Mouse (Mus musculus) limb, embryonic 14.5 days (tissue): ENCODE measurements around the gene Polm. TPM values are rescaled to one million over a fixed set of nuclear protein-coding genes. Genes with fewer than 3 reads are reported as not detected.
A peak's percentile ranks its signal among the peaks of the same experiment; 100 is the strongest.

ENCODE experiments used
- ATAC-seq: fragments of 200-750 bp; cut with Nextera tagmentation; 2 replicates; pipeline ENCODE4 v1.8.0; 2017; ENCODE audit warnings: low read depth, moderate number of reproducible peaks, moderate TSS enrichment; ENCODE audit not compliant: low FRiP score
- DNase-seq: peaks from one replicate; pipeline ENCODE4 v3.0.0-alpha.2; 2015; ENCODE audit warnings: low spot score
- H3K27ac ChIP-seq: fragments of 300-500 bp; sonication (generic); replicated peaks from 2 replicates; pipeline ENCODE4 v1.5.1; 2014; ENCODE audit warnings: low read depth, mild to moderate bottlenecking, low read length, moderate library complexity, mixed read lengths
- H3K27me3 ChIP-seq: fragments of 300-500 bp; sonication (generic); 2 replicates; pipeline ENCODE4 v1.6.1; 2014; ENCODE audit warnings: low read length, mixed read lengths; ENCODE audit not compliant: control insufficient read depth, insufficient read depth
- H3K36me3 ChIP-seq: fragments of 300-500 bp; sonication (generic); 2 replicates; pipeline ENCODE4 v1.6.1; 2014; ENCODE audit warnings: mild to moderate bottlenecking, low read length, moderate library complexity, mixed read lengths; ENCODE audit not compliant: control insufficient read depth, insufficient read depth
- H3K4me1 ChIP-seq: fragments of 300-500 bp; sonication (generic); 2 replicates; pipeline ENCODE4 v1.6.1; 2014; ENCODE audit warnings: antibody characterized with exemption, low read length, mixed read lengths; ENCODE audit not compliant: control insufficient read depth, insufficient read depth
- H3K4me2 ChIP-seq: fragments of 300-500 bp; sonication (generic); replicated peaks from 2 replicates; pipeline ENCODE4 v1.6.1; 2014; ENCODE audit warnings: low read depth, mild to moderate bottlenecking, low read length, moderate library complexity; ENCODE audit not compliant: severe bottlenecking
- H3K4me3 ChIP-seq: fragments of 300-500 bp; sonication (generic); replicated peaks from 2 replicates; pipeline ENCODE4 v1.5.1; 2014; ENCODE audit warnings: low read length
- H3K9ac ChIP-seq: fragments of 300-500 bp; sonication (generic); 2 replicates; pipeline ENCODE4 v1.6.1; 2014; ENCODE audit warnings: mild to moderate bottlenecking, low read depth, low read length, moderate library complexity; ENCODE audit not compliant: severe bottlenecking
- H3K9me3 ChIP-seq: fragments of 300-500 bp; sonication (generic); 2 replicates; pipeline ENCODE4 v1.6.1; 2016; ENCODE audit warnings: low read length; ENCODE audit not compliant: control insufficient read depth
- POLR2A ChIP-seq: fragments of 200-500 bp; IDR thresholded peaks from 2 replicates; pipeline ENCODE4 v1.8.0; 2012; ENCODE audit warnings: inconsistent platforms, mild to moderate bottlenecking, moderate library complexity, borderline replicate concordance; ENCODE audit not compliant: insufficient read depth, insufficient read length; ENCODE audit errors: extremely low read depth
- WGBS: fragments of 180-500 bp; shearing (Covaris S2); extraction: QIAGEN DNeasy Blood & Tissue Kit; methylation state at CpG from one replicate; pipeline ENCODE4 v1.1.7; 2014; 5-methylcytosine and 5-hydroxymethylcytosine counted together
- polyA plus RNA-seq, 2 experiments: library from polyadenylated mRNA; depleted of rRNA in 1 of 2; stranded (reverse) in 1 of 2; unstranded in 1 of 2; fragments of >200 nt; fragmentation: Nextera tagmentation in 1 of 2; extraction: Ambion mirVana in 1 of 2; gene quantifications; 2 replicates each; pipeline versions ENCODE4 v1.2.1 to v1.2.3; 2012 to 2014

Polm gene
- polyA plus RNA-seq, 2 experiments: 11.1 to 29.5 TPM

- TF ChIP-seq POLR2A: no peak
- Histone ChIP-seq H3K36me3 (peaks cover 65% of the 10 kb centered on the region), H3K9ac (no peak overlapping the region), H3K4me1 (no peaks in the 10 kb centered on the region), H3K4me2 (no peak overlapping the region), H3K4me3 (no peak overlapping the region), H3K9me3 (no peaks in the 10 kb centered on the region), H3K27ac (no peak overlapping the region), H3K27me3 (no peaks in the 10 kb centered on the region)
- DNase-seq (no peak), ATAC-seq (no peak)
- WGBS: 94% methylated on average over 16 of the region's 16 CpGs
Observed at GRCm38 (mm10) chr11:5869331-5869730, 31.5 kb upstream of the Polm start.

- ATAC-seq (no peak), DNase-seq (no peak)
- Histone ChIP-seq H3K4me2 (no peak overlapping the region), H3K27me3 (no peaks in the 10 kb centered on the region), H3K36me3 (peaks cover 55% of the 10 kb centered on the region), H3K4me3 (no peak overlapping the region), H3K9me3 (no peaks in the 10 kb centered on the region), H3K27ac (no peak overlapping the region), H3K9ac (no peak overlapping the region), H3K4me1 (no peaks in the 10 kb centered on the region)
- TF ChIP-seq POLR2A: no peak
- WGBS: 92% methylated on average over 12 of the region's 12 CpGs
Observed at GRCm38 (mm10) chr11:5868324-5868723, 30.5 kb upstream of the Polm start.

- no peak for DNase-seq
- H3K9me3 ChIP-seq: no peaks in the 10 kb centered on the region
- no peaks in the 10 kb centered on the region for H3K27me3 ChIP-seq
- no peak overlapping the region for H3K9ac ChIP-seq
- no peak for TF ChIP-seq POLR2A
- H3K4me3 ChIP-seq: no peak overlapping the region
- 76% methylated on average over 2 of the region's 2 CpGs for WGBS
- no peak overlapping the region for H3K4me2 ChIP-seq
- no peak overlapping the region for H3K27ac ChIP-seq
- ATAC-seq: no peak
- peaks cover 44% of the 10 kb centered on the region for H3K36me3 ChIP-seq
- H3K4me1 ChIP-seq: peaks cover 5% of the 10 kb centered on the region; the same call in 1 of the 2 replicates
Observed at GRCm38 (mm10) chr11:5867196-5867595, 29.4 kb upstream of the Polm start.

- 13% methylated on average over 15 of the region's 15 CpGs for WGBS
- Histone ChIP-seq H3K4me1 (peaks cover 10% of the 10 kb centered on the region), H3K27ac (no peak overlapping the region), H3K9ac (peak overlapping the region; percentile 70), H3K9me3 (no peaks in the 10 kb centered on the region), H3K4me2 (peak overlapping the region; percentile 85), H3K27me3 (no peaks in the 10 kb centered on the region), H3K36me3 (peaks cover 8% of the 10 kb centered on the region), H3K4me3 (peak overlapping the region; percentile 54)
- TF ChIP-seq POLR2A: no peak
- ATAC-seq: 0 out of 2 replicates have a peak, but pooled peaks have one; percentile 7
- DNase-seq: no peak
Observed at GRCm38 (mm10) chr11:5862394-5863105, 24.7 kb upstream of the Polm start.

GRCm38 (mm10) chr11:5861678-5862393 lies 24.0 kb upstream of the Polm start, which contains the start of gene Aebp1:
Aebp1 (plus strand) TSS chr11:5861947.
- Histone ChIP-seq H3K9me3 (no peaks in the 10 kb centered on the region), H3K27me3 (no peaks in the 10 kb centered on the region), H3K27ac (0 out of 2 replicates have a peak within 1 kb of the TSS, but pooled peaks have one; percentile 8), H3K4me1 (peaks cover 10% of the 10 kb centered on the region), H3K36me3 (peaks cover 6% of the 10 kb centered on the region; the same call in 1 of the 2 replicates), H3K4me3 (peak within 1 kb of the TSS; percentile 54), H3K9ac (peak within 1 kb of the TSS; percentile 70), H3K4me2 (peak within 1 kb of the TSS; percentile 85)
- ATAC-seq (peak; percentile 86), DNase-seq (no peak)
- 3% methylated on average over 48 of the region's 59 CpGs for WGBS
- TF ChIP-seq POLR2A: peak; percentile 38; the same call in 1 of the 2 replicates
